Mouse (Mus musculus) hindbrain, embryonic 13.5 days (tissue): ENCODE measurements around the gene Nup153. TPM values are rescaled to one million over a fixed set of nuclear protein-coding genes. Genes with fewer than 3 reads are reported as not detected.

ENCODE experiments used
- ATAC-seq: fragments of 200-750 bp; cut with Nextera tagmentation; 2 replicates; pipeline ENCODE4 v1.8.0; 2017; ENCODE audit warnings: moderate TSS enrichment; ENCODE audit not compliant: low FRiP score
- H3K27ac ChIP-seq: fragments of 300-500 bp; sonication (generic); 2 replicates; pipeline ENCODE4 v1.5.1; 2015; ENCODE audit warnings: inconsistent platforms, mild to moderate bottlenecking, moderate library complexity
- H3K27me3 ChIP-seq: fragments of 300-500 bp; sonication (generic); 2 replicates; pipeline ENCODE4 v1.6.1; 2015; ENCODE audit warnings: mild to moderate bottlenecking, inconsistent platforms
- H3K36me3 ChIP-seq: fragments of 300-500 bp; sonication (generic); 2 replicates; pipeline ENCODE4 v1.6.1; 2015; ENCODE audit warnings: mild to moderate bottlenecking, inconsistent platforms
- H3K4me1 ChIP-seq: fragments of 300-500 bp; sonication (generic); replicated peaks from 2 replicates; pipeline ENCODE4 v1.6.1; 2015; ENCODE audit warnings: inconsistent platforms
- H3K4me2 ChIP-seq: fragments of 300-500 bp; sonication (generic); 2 replicates; pipeline ENCODE4 v1.6.1; 2015; ENCODE audit warnings: inconsistent platforms, mild to moderate bottlenecking, moderate library complexity
- H3K4me3 ChIP-seq: fragments of 300-500 bp; sonication (generic); 2 replicates; pipeline ENCODE4 v1.5.1; 2015; ENCODE audit warnings: mild to moderate bottlenecking, inconsistent platforms
- H3K9ac ChIP-seq: fragments of 300-500 bp; sonication (generic); 2 replicates; pipeline ENCODE4 v1.6.1; 2015; ENCODE audit warnings: mild to moderate bottlenecking, inconsistent platforms
- H3K9me3 ChIP-seq: fragments of 300-500 bp; sonication (generic); 2 replicates; pipeline ENCODE4 v1.6.1; 2016; ENCODE audit warnings: inconsistent platforms
- WGBS: fragments of 180-500 bp; shearing (Covaris S2); methylation state at CpG from one replicate; pipeline ENCODE4 v1.1.7; 2015; 5-methylcytosine and 5-hydroxymethylcytosine counted together
- polyA plus RNA-seq: library from polyadenylated mRNA; unstranded; fragments of >200 nt; fragmentation: Nextera tagmentation; extraction: Ambion mirVana; gene quantifications from 2 replicates; pipeline ENCODE4 v1.2.1, GENCODE M21; 2015

Gene Nup153
- polyA plus RNA-seq, 1 experiment from 2014 or later: 19.8 TPM

DNA sequence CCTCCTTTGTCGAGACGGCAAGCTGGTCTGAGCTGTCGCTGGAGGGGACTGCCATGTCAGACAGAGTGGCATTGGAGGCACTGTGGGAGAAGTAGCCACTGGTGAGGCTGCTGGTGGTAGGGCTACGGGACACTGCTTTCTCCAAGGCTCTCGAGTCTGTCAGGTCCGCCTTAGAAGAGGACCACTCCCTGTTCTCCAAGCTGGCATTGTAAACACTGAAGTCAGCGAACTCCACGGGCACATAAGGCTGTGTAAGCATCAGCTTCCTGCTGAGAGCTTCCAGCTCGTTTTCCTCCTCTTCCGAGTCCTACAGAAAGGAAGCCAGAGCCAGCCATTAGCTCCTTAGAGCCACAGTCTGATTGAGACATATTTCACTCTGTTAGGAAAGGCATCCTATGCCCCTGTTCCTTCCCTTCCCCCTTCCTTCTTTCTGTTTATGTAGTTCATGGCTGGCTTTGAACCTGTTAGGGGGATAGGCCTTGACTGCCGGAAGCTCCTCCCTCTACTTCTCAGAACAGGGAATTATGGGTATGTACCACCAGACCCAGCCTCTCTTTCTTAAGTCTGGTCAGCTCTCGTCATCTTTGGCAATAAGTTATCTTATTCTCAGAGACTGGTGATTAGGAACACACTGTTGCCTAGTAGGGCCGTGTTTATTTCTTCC is 25.0 kb upstream of the Nup153 start:
- Histone ChIP-seq H3K4me3 (no peak overlapping the region), H3K36me3 (peaks cover 42% of the 10 kb centered on the region), H3K9me3 (no peaks in the 10 kb centered on the region), H3K9ac (no peak overlapping the region), H3K4me2 (no peak overlapping the region), H3K4me1 (no peaks in the 10 kb centered on the region), H3K27me3 (no peaks in the 10 kb centered on the region), H3K27ac (no peak overlapping the region)
- 83% methylated on average over 13 of the region's 13 CpGs for WGBS
- no peak for ATAC-seq

GRCm38 (mm10) chr13:46748138-46748873 is 20.6 kb upstream of the Nup153 start:
- H3K36me3 ChIP-seq: peaks cover 36% of the 10 kb centered on the region
- H3K27me3 ChIP-seq: no peaks in the 10 kb centered on the region
- no peaks in the 10 kb centered on the region for H3K4me1 ChIP-seq
- no peak for ATAC-seq
- no peak overlapping the region for H3K4me2 ChIP-seq
- H3K27ac ChIP-seq: no peak overlapping the region
- H3K9me3 ChIP-seq: no peaks in the 10 kb centered on the region
- no peak overlapping the region for H3K4me3 ChIP-seq
- no peak overlapping the region for H3K9ac ChIP-seq
- WGBS: 91% methylated on average over 5 of the region's 5 CpGs

DNA sequence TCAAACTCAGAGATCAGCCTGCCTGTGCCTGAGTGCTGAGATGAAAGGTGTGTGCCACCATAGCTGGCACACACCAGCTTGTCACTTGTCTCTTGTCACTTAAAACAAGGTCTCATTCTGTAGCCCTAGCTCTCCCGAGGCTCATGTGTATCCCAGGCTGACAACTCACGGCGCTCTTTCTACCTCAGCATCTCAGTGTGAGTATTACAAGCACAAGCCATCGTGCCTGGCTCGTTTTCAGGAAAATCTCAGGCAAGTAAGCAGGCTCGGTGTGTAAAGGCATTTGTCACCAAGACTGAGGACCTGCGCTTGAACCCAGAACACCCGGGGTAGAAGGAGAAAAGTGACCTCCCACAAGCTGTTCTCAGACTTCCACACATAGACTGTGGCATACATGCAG is 16.1 kb upstream of the Nup153 start:
- Histone ChIP-seq H3K4me3 (no peak overlapping the region), H3K36me3 (no peaks in the 10 kb centered on the region), H3K4me2 (no peak overlapping the region), H3K4me1 (no peaks in the 10 kb centered on the region), H3K27ac (no peak overlapping the region), H3K9ac (no peak overlapping the region), H3K27me3 (no peaks in the 10 kb centered on the region), H3K9me3 (no peaks in the 10 kb centered on the region)
- ATAC-seq: no peak
- WGBS: 89% methylated on average over 8 of the region's 8 CpGs

DNA sequence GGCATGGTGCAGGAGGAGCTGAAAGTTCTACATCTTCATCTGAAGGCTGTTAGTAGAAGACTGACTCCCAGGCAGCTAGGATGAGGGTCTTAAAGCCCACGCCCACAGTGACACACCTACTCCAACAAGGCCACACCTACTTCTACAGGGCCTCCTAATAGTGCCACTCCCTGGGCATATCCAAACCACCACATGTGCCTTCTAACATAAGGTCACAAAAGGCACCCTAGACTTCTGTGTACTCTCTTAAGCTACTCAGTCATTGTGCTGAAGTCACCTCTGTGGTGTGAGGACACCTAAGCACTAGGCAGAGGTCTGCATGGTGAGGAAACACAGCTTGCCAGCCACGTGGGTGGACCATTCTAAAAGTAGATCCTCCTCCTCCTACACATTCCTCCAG is 14.6 kb upstream of the Nup153 start:
- no peaks in the 10 kb centered on the region for H3K36me3 ChIP-seq
- no peak overlapping the region for H3K4me2 ChIP-seq
- no peak overlapping the region for H3K9ac ChIP-seq
- ATAC-seq: no peak
- H3K27ac ChIP-seq: no peak overlapping the region
- H3K4me3 ChIP-seq: no peak overlapping the region
- H3K9me3 ChIP-seq: no peaks in the 10 kb centered on the region
- WGBS: 84% methylated on average over 2 of the region's 2 CpGs
- no peaks in the 10 kb centered on the region for H3K4me1 ChIP-seq
- H3K27me3 ChIP-seq: no peaks in the 10 kb centered on the region

DNA sequence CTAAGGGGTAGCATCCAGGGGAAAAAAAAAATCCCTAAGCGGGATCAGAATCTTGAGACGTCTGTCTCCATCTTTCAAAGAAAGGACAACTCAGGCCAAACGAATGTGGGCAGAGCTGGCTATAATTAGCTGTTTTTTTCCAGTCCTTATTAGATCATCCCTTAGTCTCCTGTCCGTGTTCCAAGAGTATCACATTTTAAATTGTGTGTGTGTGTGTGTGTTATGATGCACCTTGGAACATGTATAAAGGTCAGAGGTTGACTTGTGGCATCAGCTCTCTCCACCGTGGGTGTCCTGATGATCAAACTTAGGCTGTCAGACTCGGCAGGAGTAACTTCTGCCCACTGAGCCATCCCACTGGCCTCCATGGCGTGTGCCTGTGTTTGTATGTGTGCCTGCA is 11.7 kb upstream of the Nup153 start:
- Histone ChIP-seq H3K9me3 (no peaks in the 10 kb centered on the region), H3K4me3 (no peak overlapping the region), H3K27ac (no peak overlapping the region), H3K36me3 (no peaks in the 10 kb centered on the region), H3K4me2 (no peak overlapping the region), H3K4me1 (peaks cover 16% of the 10 kb centered on the region), H3K9ac (no peak overlapping the region), H3K27me3 (peaks cover 12% of the 10 kb centered on the region; the same call in 1 of the 2 replicates)
- 82% methylated on average over 7 of the region's 7 CpGs for WGBS
- no peak for ATAC-seq

DNA sequence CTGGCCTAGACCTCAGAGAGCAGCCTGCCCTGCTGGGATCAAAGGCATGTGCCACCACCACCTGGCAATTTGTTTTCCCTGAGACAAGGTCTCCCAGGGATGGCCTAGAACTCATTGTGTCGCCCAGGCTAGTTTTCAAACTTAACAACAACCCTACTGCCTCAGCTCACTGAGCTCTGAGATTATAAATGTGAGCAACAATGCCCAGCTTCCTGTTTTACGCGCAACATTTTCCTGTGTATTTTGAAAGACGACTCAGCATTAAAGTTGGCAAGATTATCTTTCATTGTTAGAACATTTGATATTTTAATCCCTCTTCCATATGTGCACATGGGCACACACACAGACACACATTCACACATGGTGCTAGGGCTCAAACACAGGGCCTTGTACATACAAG is 9.7 kb upstream of the Nup153 start:
- Histone ChIP-seq H3K4me3 (no peak overlapping the region), H3K27ac (no peak overlapping the region), H3K36me3 (no peaks in the 10 kb centered on the region), H3K9me3 (no peaks in the 10 kb centered on the region), H3K27me3 (peaks cover 16% of the 10 kb centered on the region; the same call in 1 of the 2 replicates), H3K4me2 (no peak overlapping the region), H3K4me1 (peaks cover 16% of the 10 kb centered on the region), H3K9ac (no peak overlapping the region)
- 82% methylated on average over 4 of the region's 4 CpGs for WGBS
- no peak for ATAC-seq

DNA sequence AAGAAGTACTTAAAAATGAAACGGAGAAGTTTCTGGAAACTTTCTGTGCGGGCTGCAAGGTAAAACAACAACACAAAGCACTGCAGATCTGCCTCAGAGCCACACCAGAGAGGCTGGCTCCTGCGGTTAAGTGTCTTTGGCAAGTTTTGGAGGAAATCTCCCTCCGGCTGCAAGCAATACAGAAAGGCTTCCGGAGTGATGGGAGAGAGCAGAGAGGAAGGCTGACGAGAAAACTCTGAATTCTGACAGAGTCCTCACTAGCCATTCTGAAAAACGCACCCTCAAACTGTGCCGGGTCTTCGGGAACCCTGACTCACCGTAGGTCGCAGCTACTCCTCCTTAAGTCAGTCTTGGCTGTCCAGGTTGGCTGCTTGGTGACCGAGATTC is 8.7 kb upstream of the Nup153 start:
- Histone ChIP-seq H3K4me3 (peak overlapping the region; percentile 37), H3K36me3 (no peaks in the 10 kb centered on the region), H3K27me3 (peaks cover 16% of the 10 kb centered on the region; the same call in 1 of the 2 replicates), H3K4me1 (peaks cover 16% of the 10 kb centered on the region), H3K4me2 (peak overlapping the region; percentile 65), H3K27ac (no peak overlapping the region), H3K9ac (peak overlapping the region; percentile 59), H3K9me3 (no peaks in the 10 kb centered on the region)
- ATAC-seq: no peak
- 4% methylated on average over 12 of the region's 12 CpGs for WGBS

DNA sequence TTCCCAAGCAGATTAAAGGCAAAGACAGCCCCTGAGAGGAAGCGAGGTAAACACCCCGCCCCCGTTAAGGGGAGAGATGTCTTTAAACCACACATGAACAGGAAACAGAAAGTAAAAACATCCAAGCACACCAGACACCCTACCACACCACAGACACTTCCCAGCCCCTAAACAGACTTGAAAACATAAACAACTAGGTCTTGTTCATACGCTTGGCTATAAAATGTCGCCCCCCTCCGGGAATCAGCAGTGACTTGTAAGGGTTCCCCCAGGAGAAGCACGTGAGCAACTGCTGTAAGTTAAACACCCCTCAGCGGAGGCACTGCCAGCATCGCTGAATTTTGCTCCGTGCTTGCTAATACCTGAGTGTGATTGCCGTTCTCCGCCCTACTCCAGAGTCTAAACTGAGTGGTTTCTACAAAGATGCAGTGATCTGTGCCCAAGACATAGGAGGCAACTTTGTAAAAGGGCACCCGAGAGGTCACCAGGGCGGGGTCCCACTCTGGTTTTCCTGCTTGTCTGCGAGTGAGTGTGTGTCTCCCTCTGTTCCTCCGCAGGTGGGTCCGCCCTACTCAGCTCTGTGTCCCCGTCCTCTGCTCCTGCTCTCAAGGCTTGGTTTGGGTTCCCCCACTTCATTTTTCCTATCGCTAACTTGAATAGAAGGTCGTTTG is 8.2 kb upstream of the Nup153 start:
- 1% methylated on average over 20 of the region's 20 CpGs for WGBS
- ATAC-seq: 0 out of 2 replicates have a peak, but pooled peaks have one; percentile 28

GRCm38 (mm10) chr13:46735219-46735807 is 7.6 kb upstream of the Nup153 start:
- Histone ChIP-seq H3K36me3 (no peaks in the 10 kb centered on the region), H3K4me1 (peaks cover 16% of the 10 kb centered on the region), H3K27ac (no peak overlapping the region), H3K27me3 (peaks cover 16% of the 10 kb centered on the region; the same call in 1 of the 2 replicates), H3K9ac (peak overlapping the region; percentile 59), H3K4me3 (peak overlapping the region; percentile 37), H3K9me3 (no peaks in the 10 kb centered on the region), H3K4me2 (peak overlapping the region; percentile 65)
- WGBS: 49% methylated on average over 11 of the region's 11 CpGs
- no peak for ATAC-seq

More for the DNA sequence above, 8.2 kb upstream of the Nup153 start:
- no peaks in the 10 kb centered on the region for H3K9me3 ChIP-seq
- H3K36me3 ChIP-seq: no peaks in the 10 kb centered on the region
- peak overlapping the region; percentile 65 for H3K4me2 ChIP-seq
- peaks cover 16% of the 10 kb centered on the region for H3K4me1 ChIP-seq
- H3K4me3 ChIP-seq: peak overlapping the region; percentile 37
- peaks cover 16% of the 10 kb centered on the region; the same call in 1 of the 2 replicates for H3K27me3 ChIP-seq
- H3K9ac ChIP-seq: peak overlapping the region; percentile 59
- no peak overlapping the region for H3K27ac ChIP-seq

GRCm38 (mm10) chr13:46729998-46730397 is 2.3 kb upstream of the Nup153 start:
- H3K4me3 ChIP-seq: no peak overlapping the region
- WGBS: 81% methylated on average over 2 of the region's 2 CpGs
- H3K27me3 ChIP-seq: 0 out of 2 replicates have a peak, but pooled peaks cover 4% of the 10 kb centered on the region
- no peak overlapping the region for H3K4me2 ChIP-seq
- no peak overlapping the region for H3K9ac ChIP-seq
- no peaks in the 10 kb centered on the region for H3K36me3 ChIP-seq
- no peaks in the 10 kb centered on the region for H3K9me3 ChIP-seq
- peaks cover 15% of the 10 kb centered on the region for H3K4me1 ChIP-seq
- no peak for ATAC-seq
- no peak overlapping the region for H3K27ac ChIP-seq

- H3K9me3 ChIP-seq: no peaks in the 10 kb centered on the region
- no peaks in the 10 kb centered on the region for H3K36me3 ChIP-seq
- 0 out of 2 replicates have a peak, but pooled peaks cover 2% of the 10 kb centered on the region for H3K27me3 ChIP-seq
- ATAC-seq: peak; percentile 14; the same call in 1 of the 2 replicates
- 35% methylated on average over 5 of the region's 5 CpGs for WGBS
- H3K4me1 ChIP-seq: peaks cover 23% of the 10 kb centered on the region
- peak overlapping the region; percentile 99 for H3K4me3 ChIP-seq
- peak overlapping the region; percentile 58 for H3K4me2 ChIP-seq
- H3K9ac ChIP-seq: peak overlapping the region; percentile 97
- H3K27ac ChIP-seq: peak overlapping the region; percentile 86
Observed at GRCm38 (mm10) chr13:46728411-46728810, 671 bp upstream of the Nup153 start.
